Mouse (Mus musculus) brain, embryonic 14.5 days (tissue): ENCODE data around the gene Trim9. TPM values are rescaled to one million over a fixed set of nuclear protein-coding genes. Genes with fewer than 3 reads are reported as not detected.
A peak's percentile ranks its signal among the peaks of the same experiment; 100 is the strongest.

Experiments used
- DNase-seq: peaks from one replicate; pipeline ENCODE4 v3.0.0-alpha.2; 2011; ENCODE audit warnings: low read depth
- CTCF ChIP-seq: fragments of 200-500 bp; IDR thresholded peaks from 2 replicates; pipeline ENCODE4 v1.5.1; 2012; ENCODE audit warnings: inconsistent platforms, mild to moderate bottlenecking, moderate library complexity, borderline replicate concordance; ENCODE audit not compliant: insufficient read depth, insufficient read length; ENCODE audit errors: extremely low read depth
- POLR2A ChIP-seq: fragments of 200-500 bp; IDR thresholded peaks from 2 replicates; pipeline ENCODE4 v1.6.1; 2012; ENCODE audit warnings: mild to moderate bottlenecking, inconsistent platforms, borderline replicate concordance; ENCODE audit not compliant: poor library complexity, insufficient read depth, insufficient read length, severe bottlenecking; ENCODE audit errors: extremely low read depth
- polyA plus RNA-seq: library from polyadenylated mRNA; depleted of rRNA; stranded (reverse); fragments of >200 nt; gene quantifications from 2 replicates; pipeline ENCODE4 v1.2.3, GENCODE M21; 2012

Trim9 gene
- polyA plus RNA-seq, 1 experiment = 85.7 TPM

GRCm38 (mm10) chr12:70354926-70355325 is 7.5 kb upstream of the Trim9 start:
- no peak for DNase-seq
- TF ChIP-seq POLR2A = no peak
- TF ChIP-seq CTCF = no peak

GRCm38 (mm10) chr12:70350490-70350889 is 3.1 kb upstream of the Trim9 start:
- peak; percentile 55 for DNase-seq
- no peak for TF ChIP-seq POLR2A
- no peak for TF ChIP-seq CTCF

GRCm38 (mm10) chr12:70349788-70350187 is 2.4 kb upstream of the Trim9 start:
- no peak for DNase-seq
- TF ChIP-seq CTCF (no peak), POLR2A (no peak)

- TF ChIP-seq POLR2A (no peak), CTCF (no peak)
- peak; percentile 76 for DNase-seq
These were observed 612 bp upstream of the Trim9 start for GRCm38 (mm10) chr12:70348026-70348425.

GRCm38 (mm10) chr12:70346139-70347026 is 1.0 kb downstream of the Trim9 start:
- peak; percentile 89 for DNase-seq
- TF ChIP-seq CTCF (peak; percentile 79), POLR2A (no peak)

GRCm38 (mm10) chr12:70345531-70346138 is 1.8 kb downstream of the Trim9 start:
- TF ChIP-seq CTCF (no peak), POLR2A (no peak)

GRCm38 (mm10) chr12:70335176-70335575 is 12.2 kb downstream of the Trim9 start:
- TF ChIP-seq CTCF (no peak), POLR2A (no peak)
- DNase-seq = peak; percentile 33

More at GRCm38 (mm10) chr12:70345531-70346138, 1.8 kb downstream of the Trim9 start:
- DNase-seq = no peak

GRCm38 (mm10) chr12:70333253-70333805 is 14.1 kb downstream of the Trim9 start:
- TF ChIP-seq CTCF = no peak
- TF ChIP-seq POLR2A = no peak
- DNase-seq = peak; percentile 49

GRCm38 (mm10) chr12:70329059-70329458 is 18.4 kb downstream of the Trim9 start:
- DNase-seq = no peak
- TF ChIP-seq CTCF = no peak
- no peak for TF ChIP-seq POLR2A

- DNase-seq = no peak
- TF ChIP-seq POLR2A = no peak
- no peak for TF ChIP-seq CTCF
These were observed 20.5 kb downstream of the Trim9 start for GRCm38 (mm10) chr12:70326956-70327355.

- peak; percentile 73 for DNase-seq
- TF ChIP-seq CTCF = no peak
These were observed 21.0 kb downstream of the Trim9 start for GRCm38 (mm10) chr12:70326393-70326792.
